Mouse (Mus musculus) testis, adult 2 months (tissue): ENCODE measurements around the gene Dusp15.

Experiments
- CTCF ChIP-seq: fragments of 200-500 bp; IDR thresholded peaks from 2 replicates; pipeline ENCODE4 v1.5.1; 2012; ENCODE audit warnings: low read depth, mild to moderate bottlenecking, inconsistent platforms, low read length, moderate library complexity; ENCODE audit not compliant: control insufficient read depth, insufficient read depth, insufficient replicate concordance
- POLR2A ChIP-seq: fragments of 200-500 bp; IDR thresholded peaks from 2 replicates; pipeline ENCODE4 v1.6.1; 2012; ENCODE audit warnings: low read depth, mild to moderate bottlenecking, inconsistent platforms, low read length, moderate library complexity; ENCODE audit not compliant: control insufficient read depth

DNA sequence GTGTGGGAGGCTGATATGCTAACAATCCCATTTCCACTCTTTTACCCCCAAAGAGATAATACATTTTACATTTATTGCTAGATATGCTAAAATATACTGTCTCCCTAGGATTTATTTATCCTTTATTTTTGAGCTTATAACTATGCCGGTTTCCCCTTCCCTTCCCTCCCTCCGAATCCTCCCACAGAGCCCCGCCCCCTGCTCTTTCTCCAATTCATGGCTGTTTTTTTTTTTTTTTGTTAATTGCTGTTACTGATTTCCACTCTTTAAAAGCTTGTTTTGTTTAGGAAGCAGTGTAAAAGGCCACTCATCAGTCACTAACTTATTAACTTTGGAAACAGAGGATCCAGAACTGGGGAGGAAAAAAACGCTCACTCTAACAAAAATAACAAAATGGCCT is 45.5 kb upstream of the Dusp15 start:
- no peak for TF ChIP-seq CTCF
- TF ChIP-seq POLR2A = no peak
